Mouse (Mus musculus) CD4-positive, CD25-positive, alpha-beta regulatory T cell, adult 4 months (primary cell): ENCODE results near the gene Peli2. TPM values are rescaled to one million over a fixed set of nuclear protein-coding genes. Genes with fewer than 3 reads are reported as not detected.

Source experiments
- ATAC-seq: one replicate; pipeline ENCODE4 v1.8.0; 2017
- polyA plus RNA-seq, 2 experiments: library from polyadenylated mRNA; unstranded; fragments of 100-300 nt; shearing (Covaris generic); gene quantifications; one replicate each; pipeline ENCODE4 v1.2.1; 2017

Gene Peli2
- polyA plus RNA-seq, 2 experiments from 2014 or later: 0.37 to 1.4 TPM

- no peak for ATAC-seq
Measured at GRCm38 (mm10) chr14:48295410-48295809, 174.8 kb downstream of the Peli2 start.

GRCm38 (mm10) chr14:48295815-48296271 lies 175.2 kb downstream of the Peli2 start:
- no peak for ATAC-seq

- no peak for ATAC-seq
Measured at GRCm38 (mm10) chr14:48296820-48297219, 176.2 kb downstream of the Peli2 start.

- no peak for ATAC-seq
Measured at GRCm38 (mm10) chr14:48302471-48303186, 182.0 kb downstream of the Peli2 start.

GRCm38 (mm10) chr14:48303235-48303634 lies 182.6 kb downstream of the Peli2 start:
- ATAC-seq: no peak

GRCm38 (mm10) chr14:48303841-48304240 lies 183.2 kb downstream of the Peli2 start:
- peak; percentile 41 for ATAC-seq

GRCm38 (mm10) chr14:48313234-48313633 lies 192.6 kb downstream of the Peli2 start:
- ATAC-seq: no peak

GRCm38 (mm10) chr14:48316396-48316795 lies 195.8 kb downstream of the Peli2 start:
- ATAC-seq: no peak

GRCm38 (mm10) chr14:48323771-48324459 lies 203.3 kb downstream of the Peli2 start:
- ATAC-seq: no peak

- ATAC-seq: no peak
Measured at GRCm38 (mm10) chr14:48324460-48324850, 203.8 kb downstream of the Peli2 start.

GRCm38 (mm10) chr14:48327746-48328145 lies 207.1 kb downstream of the Peli2 start:
- ATAC-seq: no peak

- ATAC-seq: no peak
Measured at GRCm38 (mm10) chr14:48329716-48330365, 209.2 kb downstream of the Peli2 start.
